Mouse (Mus musculus) heart, postnatal 14 days (tissue): ENCODE data around the gene Dbt. TPM values are rescaled to one million over a fixed set of nuclear protein-coding genes. Genes with fewer than 3 reads are reported as not detected.

Source experiments
- DNase-seq, 2 experiments: peaks; one replicate each; pipeline ENCODE4 v3.0.0; 2021 to 2022
- intact Hi-C: fragments of 180-260 bp; cut with DNase I; formaldehyde crosslinking; loops from one replicate; pipeline ENCODE4 v1.15.1; 2025
- total RNA-seq, 2 experiments: library from RNA; stranded (reverse); gene quantifications; 2 replicates each; pipeline ENCODE4 v1.2.3; 2021

Gene Dbt
- total RNA-seq, 2 experiments from 2014 or later, result 26.9 to 33.8 TPM

GRCm38 (mm10) chr3:116536428-116537199, 23.7 kb downstream of the Dbt start:
- peak; percentile 59 to 60 for DNase-seq
- intact Hi-C loops, result no loop called here

DNA sequence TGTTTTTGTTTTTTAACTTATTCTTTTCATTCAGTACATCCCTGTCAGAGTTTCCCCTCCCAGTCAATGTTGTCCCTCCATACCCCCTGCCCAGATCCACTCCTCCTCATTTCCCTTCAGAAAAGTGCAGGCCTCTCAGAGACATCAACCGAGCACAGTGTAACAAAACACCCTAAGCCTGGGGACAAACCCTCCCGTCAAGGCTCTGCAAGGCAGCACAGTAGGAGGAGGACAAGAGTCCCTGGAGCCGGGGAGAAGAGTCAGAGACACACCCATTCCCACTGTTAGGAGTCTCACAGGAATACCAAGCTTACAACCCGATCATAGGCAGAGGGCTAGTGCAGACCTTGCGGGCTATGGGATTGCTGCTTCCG, 24.3 kb downstream of the Dbt start:
- intact Hi-C loops, result no loop called here
- no peak for DNase-seq

DNA sequence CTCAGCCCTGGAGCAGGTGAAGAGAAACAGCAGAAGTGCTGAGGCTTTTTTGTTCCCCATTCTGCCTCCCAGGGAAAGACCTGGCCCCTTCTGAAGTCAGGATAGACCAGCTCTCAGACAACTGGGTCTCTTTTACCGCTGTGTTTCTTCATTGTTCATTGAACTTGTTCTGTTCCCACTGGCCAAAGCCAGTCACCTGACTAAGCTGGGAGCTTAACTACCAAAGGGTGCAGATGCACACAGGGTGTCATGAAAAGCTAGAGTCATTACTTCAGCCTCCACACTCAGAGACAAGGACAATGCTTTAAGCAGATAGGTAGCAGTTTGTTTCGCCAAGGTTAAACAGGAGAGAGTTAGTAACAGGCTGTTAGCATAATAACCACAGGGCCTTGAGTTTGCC, 29.2 kb downstream of the Dbt start:
- intact Hi-C loops, result no loop called here
- DNase-seq, result no peak

DNA sequence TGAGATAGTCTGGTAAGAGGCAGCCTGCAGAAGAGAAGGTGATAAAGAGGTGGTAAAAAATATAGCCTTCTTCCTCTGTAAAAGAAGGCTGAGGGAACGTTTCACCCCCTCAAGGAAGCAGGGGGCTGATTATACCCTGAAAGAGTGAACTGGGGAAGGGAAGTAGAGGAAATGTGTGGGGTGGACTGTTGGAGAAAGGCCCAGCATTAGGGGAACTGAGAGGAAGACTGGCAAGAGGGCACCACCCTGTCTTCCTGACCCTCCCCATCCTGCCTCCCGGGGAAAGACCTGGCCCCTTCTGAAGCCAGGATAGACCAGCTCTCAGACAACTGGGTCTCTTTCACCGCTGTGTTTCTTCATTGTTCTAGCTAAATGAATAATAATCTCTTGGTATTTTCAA, 29.7 kb downstream of the Dbt start:
- intact Hi-C loops, result no loop called here
- no peak for DNase-seq

DNA sequence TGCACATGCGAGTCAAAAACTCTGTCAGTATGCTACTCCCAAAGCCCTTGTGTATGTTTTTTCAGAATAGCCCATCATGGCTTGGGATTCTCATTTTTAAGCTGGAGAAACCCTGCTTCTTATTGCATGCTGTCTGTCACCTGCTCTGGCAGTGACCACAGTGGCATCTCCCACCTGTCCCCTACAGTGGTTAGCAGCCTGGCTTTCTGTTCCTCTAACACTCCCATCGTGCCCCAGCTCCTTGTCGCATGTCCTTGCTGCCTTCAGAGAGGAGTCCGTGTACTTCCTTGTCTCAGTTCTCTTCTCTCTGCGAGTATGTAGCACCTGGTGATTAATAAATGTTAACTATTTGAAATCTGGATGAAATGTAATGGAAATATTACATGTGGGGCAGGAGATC, 34.6 kb downstream of the Dbt start:
- intact Hi-C loops, result no loop called here

GRCm38 (mm10) chr3:116551362-116551761, 38.5 kb downstream of the Dbt start:
- DNase-seq, result no peak
- intact Hi-C loops, result no loop called here

More for the DNA sequence above, 34.6 kb downstream of the Dbt start:
- DNase-seq, result no peak

- intact Hi-C loops, result loop anchor here (5.0 kb wide), 1 partner anchor 54 kb away; the partner anchor contains the start of gene Rtca
- peak; percentile 18 to 42 for DNase-seq
These were observed 48.4 kb downstream of the Dbt start for GRCm38 (mm10) chr3:116561315-116561714.

- intact Hi-C loops, result loop anchor here (5.0 kb wide), 1 partner anchor 55 kb away; the partner anchor contains the start of gene Rtca
- DNase-seq, result peak; percentile 9 to 38
These were observed 49.7 kb downstream of the Dbt start, which contains the start of gene Lrrc39 for GRCm38 (mm10) chr3:116562408-116563094. Gene Lrrc39, plus strand, starts transcription at chr3:116562973.

GRCm38 (mm10) chr3:116563095-116563492, 50.2 kb downstream of the Dbt start:
- no peak for DNase-seq
- intact Hi-C loops, result loop anchor here (5.0 kb wide), 1 partner anchor 56 kb away; the partner anchor contains the start of gene Rtca

GRCm38 (mm10) chr3:116570628-116571027, 57.8 kb downstream of the Dbt start:
- no peak for DNase-seq
- intact Hi-C loops, result no loop called here

GRCm38 (mm10) chr3:116577286-116577685, 64.4 kb downstream of the Dbt start:
- intact Hi-C loops, result loop anchor here (5.0 kb wide), 1 partner anchor 70 kb away; the partner anchor contains the start of gene Rtca
- peak in 1 of 2 experiments; percentile 21 for DNase-seq

GRCm38 (mm10) chr3:116582201-116582600, 69.3 kb downstream of the Dbt start:
- DNase-seq, result no peak
- intact Hi-C loops, result no loop called here

- no peak for DNase-seq
- intact Hi-C loops, result loop anchor here (1.0 to 5.0 kb wide), 4 partner anchors 68 to 262 kb away; partner anchors contain the start of genes Dbt and Mfsd14a
These were observed 81.3 kb downstream of the Dbt start for GRCm38 (mm10) chr3:116594076-116594727.

DNA sequence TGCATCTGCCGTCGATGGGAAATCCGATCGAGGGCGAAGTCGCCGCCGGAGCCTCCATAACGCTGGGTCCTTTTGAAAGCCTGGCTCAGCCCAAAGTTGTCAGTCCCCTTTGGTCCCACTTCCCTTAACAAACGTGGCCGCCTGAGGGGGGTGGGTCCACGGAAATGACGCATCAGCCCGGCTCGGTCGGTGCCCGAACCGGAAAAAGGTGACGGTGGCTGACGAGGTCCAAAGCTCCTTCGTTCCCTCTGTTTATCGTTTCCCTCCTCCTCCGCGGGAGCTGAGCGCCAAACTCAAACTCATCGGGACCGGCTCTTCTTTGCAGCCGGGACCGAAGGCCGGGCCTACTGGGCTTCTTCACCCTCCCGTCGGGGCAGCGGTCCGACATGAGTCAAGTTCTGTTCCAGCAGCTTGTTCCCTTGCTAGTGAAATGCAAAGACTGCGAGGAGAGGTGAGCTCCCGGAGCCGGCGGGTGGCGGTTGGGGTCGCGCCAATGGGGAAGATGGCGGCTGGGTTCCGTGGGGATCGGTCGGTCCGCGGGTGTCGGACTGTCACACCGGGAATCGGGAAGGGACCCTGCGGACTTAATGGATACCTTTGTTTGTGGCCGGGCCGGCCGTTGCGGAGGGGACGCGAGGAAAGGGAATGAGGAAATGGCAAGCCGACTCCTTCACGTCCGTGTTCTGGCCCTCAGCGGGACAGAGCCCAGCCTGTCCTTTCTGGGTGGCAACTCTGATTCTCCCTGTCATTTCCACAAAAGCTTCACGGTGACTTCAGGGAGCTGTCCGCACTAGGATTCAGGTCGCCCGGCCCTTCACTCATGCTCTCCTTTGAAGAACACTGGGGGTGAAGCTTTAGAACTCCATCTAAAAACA, 82.1 kb downstream of the Dbt start, which contains the start of gene Sass6:
Sass6 (plus strand) TSS at position 255 of the 875 bp plus-strand sequence.
- intact Hi-C loops, result loop anchor here (1.0 to 5.0 kb wide), 5 partner anchors 67 to 263 kb away; partner anchors contain the start of genes Dbt and Mfsd14a
- DNase-seq, result peak; percentile 96 to 99

GRCm38 (mm10) chr3:116595603-116595991, 82.7 kb downstream of the Dbt start:
- intact Hi-C loops, result loop anchor here (5.0 kb wide), 1 partner anchor 242 kb away; no protein-coding TSS in a partner anchor
- DNase-seq, result no peak

Other genes with a start within 250 kb of the Dbt start
- 1 to 10 TPM; 3.8 to 4.7 TPM for gene Cdc14a, start 89.0 kb upstream of the Dbt start, total RNA-seq
- 10 to 100 TPM; 21.4 to 22.9 TPM for gene Rtca, start 4.9 kb upstream of the Dbt start, total RNA-seq
- 10 to 100 TPM; 72.4 to 73.3 TPM for gene Lrrc39, start 49.9 kb downstream of the Dbt start, total RNA-seq
- 1 to 10 TPM; 2.9 to 3.1 TPM for gene Sass6, start 81.9 kb downstream of the Dbt start, total RNA-seq
- gene Trmt13, start 101.5 kb downstream of the Dbt start, total RNA-seq, result 1 to 10 TPM; 6.3 TPM
- 10 to 100 TPM; 26.2 to 26.3 TPM for gene Mfsd14a, start 149.6 kb downstream of the Dbt start, total RNA-seq
- gene Gm43191, start 168.2 kb downstream of the Dbt start, total RNA-seq, result 1 to 10 TPM in 1 of 2 experiments, not detected in 1; 1.0 TPM
- gene Slc35a3, start 199.8 kb downstream of the Dbt start, total RNA-seq, result 10 to 100 TPM; 17.3 to 17.5 TPM